Mouse (Mus musculus): ENCODE results near the gene Vamp2. TPM values are rescaled to one million over a fixed set of nuclear protein-coding genes. Genes with fewer than 3 reads are reported as not detected.

Vamp2 gene
- polyA plus RNA-seq, 1 experiment from 2014 or later: 98.1 TPM

DNA sequence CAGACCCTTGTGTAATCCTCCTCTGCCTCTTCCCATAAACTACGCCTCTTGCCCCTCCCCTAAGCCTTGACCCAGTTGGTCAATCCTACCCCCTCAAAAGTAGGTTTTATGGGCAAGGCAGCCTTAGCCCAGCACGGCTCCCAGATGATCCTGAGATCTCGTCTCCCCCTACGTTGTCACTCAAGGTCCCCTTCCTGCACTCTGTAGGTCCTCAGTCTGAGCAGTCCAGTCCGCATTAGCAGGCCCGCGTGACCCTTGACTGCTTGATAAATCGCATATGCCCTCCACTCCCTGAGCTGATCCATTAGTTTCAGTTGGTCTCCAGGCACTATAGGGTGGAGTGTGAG, 46.3 kb downstream of the Vamp2 start:
- Histone ChIP-seq H3K36me3 (ENCODE audit: control insufficient read depth, insufficient read depth, low read length) (no peaks in the 10 kb centered on the region), H3K4me1 (replicated peaks; ENCODE audit: control insufficient read depth, insufficient read depth, low read length) (no peaks in the 10 kb centered on the region), H3K9me3 (ENCODE audit: control insufficient read depth, low read length) (no peaks in the 10 kb centered on the region), H3K27ac (ENCODE audit: low read depth, low read length) (no peak overlapping the region), H3K4me3 (ENCODE audit: low read depth, low read length) (peak overlapping the region; percentile 35), H3K4me2 (replicated peaks; ENCODE audit: low read depth, low read length) (peak overlapping the region; percentile 66), H3K9ac (ENCODE audit: low read depth, low read length) (no peak overlapping the region; the same call in 1 of the 2 replicates), H3K27me3 (ENCODE audit: control insufficient read depth, insufficient read depth, low read length) (0 out of 2 replicates have a peak, but pooled peaks cover 2% of the 10 kb centered on the region)
- peak; percentile 4; the same call in 1 of the 2 replicates for ATAC-seq (ENCODE audit: low FRiP score)
- 24% methylated on average over 8 of the region's 8 CpGs for WGBS
- no peak for DNase-seq (ENCODE audit: low spot score)

DNA sequence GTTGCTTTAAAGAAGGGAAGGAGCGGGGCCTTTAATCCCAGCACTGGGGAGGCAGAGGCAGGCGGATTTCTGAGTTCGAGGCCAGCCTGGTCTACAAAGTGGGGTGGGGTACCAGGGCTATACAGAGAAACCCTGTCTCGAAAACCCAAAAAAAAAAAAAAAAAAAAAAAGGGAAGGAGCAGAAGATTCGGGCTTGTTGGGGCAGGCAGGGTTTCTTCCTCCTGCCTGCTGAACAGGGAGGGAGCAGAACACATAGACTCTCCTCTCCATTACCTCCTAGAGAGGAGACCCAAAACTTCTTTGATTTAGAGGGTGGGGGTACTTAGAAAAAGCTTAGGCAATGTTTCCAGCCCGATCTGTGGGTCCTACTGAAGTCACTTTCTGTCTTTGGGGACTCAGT, 47.1 kb downstream of the Vamp2 start:
- Histone ChIP-seq H3K36me3 (ENCODE audit: control insufficient read depth, insufficient read depth, low read length) (no peaks in the 10 kb centered on the region), H3K27me3 (ENCODE audit: control insufficient read depth, insufficient read depth, low read length) (0 out of 2 replicates have a peak, but pooled peaks cover 2% of the 10 kb centered on the region), H3K9ac (ENCODE audit: low read depth, low read length) (no peak overlapping the region), H3K9me3 (ENCODE audit: control insufficient read depth, low read length) (no peaks in the 10 kb centered on the region), H3K4me2 (replicated peaks; ENCODE audit: low read depth, low read length) (no peak overlapping the region), H3K4me3 (ENCODE audit: low read depth, low read length) (no peak overlapping the region), H3K27ac (ENCODE audit: low read depth, low read length) (no peak overlapping the region), H3K4me1 (replicated peaks; ENCODE audit: control insufficient read depth, insufficient read depth, low read length) (no peaks in the 10 kb centered on the region)
- ATAC-seq (ENCODE audit: low FRiP score) (no peak), DNase-seq (ENCODE audit: low spot score) (no peak)
- 87% methylated on average over 5 of the region's 6 CpGs for WGBS

Other genes with a start within 250 kb of the Vamp2 start
- 53.3 and 55.0 TPM in 2 replicates for gene Ndel1, start 216.6 kb upstream of the Vamp2 start, polyA plus RNA-seq (2014; fragmentation: Nextera tagmentation; extraction: Ambion mirVana)
- gene Rnf222, start 199.9 kb upstream of the Vamp2 start, polyA plus RNA-seq (2014; fragmentation: Nextera tagmentation; extraction: Ambion mirVana): not detected in 2 replicates
- gene Rpl26, start 186.9 kb upstream of the Vamp2 start, polyA plus RNA-seq (2014; fragmentation: Nextera tagmentation; extraction: Ambion mirVana): 839 and 854 TPM in 2 replicates
- 0.15 and 0.18 TPM in 2 replicates for gene Odf4, start 161.4 kb upstream of the Vamp2 start, polyA plus RNA-seq (2014; fragmentation: Nextera tagmentation; extraction: Ambion mirVana)
- 4.9 and 5.5 TPM in 2 replicates for gene Arhgef15, start 131.0 kb upstream of the Vamp2 start, polyA plus RNA-seq (2014; fragmentation: Nextera tagmentation; extraction: Ambion mirVana)
- 1.6 and 1.8 TPM in 2 replicates for gene Slc25a35, start 120.4 kb upstream of the Vamp2 start, polyA plus RNA-seq (2014; fragmentation: Nextera tagmentation; extraction: Ambion mirVana)
- 56.0 and 59.3 TPM in 2 replicates for gene Rangrf, start 113.3 kb upstream of the Vamp2 start, polyA plus RNA-seq (2014; fragmentation: Nextera tagmentation; extraction: Ambion mirVana)
- 31.5 and 31.8 TPM in 2 replicates for gene Pfas, start 80.0 kb upstream of the Vamp2 start, polyA plus RNA-seq (2014; fragmentation: Nextera tagmentation; extraction: Ambion mirVana)
- 48.7 and 59.5 TPM in 2 replicates for gene Ctc1, start 72.6 kb upstream of the Vamp2 start, polyA plus RNA-seq (2014; fragmentation: Nextera tagmentation; extraction: Ambion mirVana)
- 131 and 141 TPM in 2 replicates for gene Aurkb, start 42.8 kb upstream of the Vamp2 start, polyA plus RNA-seq (2014; fragmentation: Nextera tagmentation; extraction: Ambion mirVana)
- gene Borcs6, start 28.8 kb upstream of the Vamp2 start, polyA plus RNA-seq (2014; fragmentation: Nextera tagmentation; extraction: Ambion mirVana): 9.8 and 11.6 TPM in 2 replicates
- 52.4 and 54.6 TPM in 2 replicates for gene Tmem107, start 17.7 kb upstream of the Vamp2 start, polyA plus RNA-seq (2014; fragmentation: Nextera tagmentation; extraction: Ambion mirVana)
- 5.6 and 7.4 TPM in 2 replicates for gene Per1, start 6.7 kb downstream of the Vamp2 start, polyA plus RNA-seq (2014; fragmentation: Nextera tagmentation; extraction: Ambion mirVana)
- 0.19 and 0.29 TPM in 2 replicates for gene Hes7, start 31.9 kb downstream of the Vamp2 start, polyA plus RNA-seq (2014; fragmentation: Nextera tagmentation; extraction: Ambion mirVana)
- gene 9130213A22Rik, start 34.1 kb downstream of the Vamp2 start, polyA plus RNA-seq (2014; fragmentation: Nextera tagmentation; extraction: Ambion mirVana): 0.21 TPM in 1 of 2 replicates, not detected in the other
- gene Aloxe3, start 37.4 kb downstream of the Vamp2 start, polyA plus RNA-seq (2014; fragmentation: Nextera tagmentation; extraction: Ambion mirVana): 0.06 and 0.40 TPM in 2 replicates
- gene Alox12b, start 68.5 kb downstream of the Vamp2 start, polyA plus RNA-seq (2014; fragmentation: Nextera tagmentation; extraction: Ambion mirVana): 0.06 and 0.20 TPM in 2 replicates
- gene Alox8, start 109.4 kb downstream of the Vamp2 start, polyA plus RNA-seq (2014; fragmentation: Nextera tagmentation; extraction: Ambion mirVana): 0.04 TPM in 1 of 2 replicates, not detected in the other
- gene Gucy2e, start 148.5 kb downstream of the Vamp2 start, polyA plus RNA-seq (2014; fragmentation: Nextera tagmentation; extraction: Ambion mirVana): 0.07 TPM in 1 of 2 replicates, not detected in the other
- 17.2 and 17.9 TPM in 2 replicates for gene Cntrob, start 235.3 kb downstream of the Vamp2 start, polyA plus RNA-seq (2014; fragmentation: Nextera tagmentation; extraction: Ambion mirVana)
- gene Trappc1, start 235.5 kb downstream of the Vamp2 start, polyA plus RNA-seq (2014; fragmentation: Nextera tagmentation; extraction: Ambion mirVana): 209 and 215 TPM in 2 replicates
- gene Kcnab3, start 237.8 kb downstream of the Vamp2 start, polyA plus RNA-seq (2014; fragmentation: Nextera tagmentation; extraction: Ambion mirVana): 1.4 and 3.0 TPM in 2 replicates

Measured in hindbrain, embryonic 11.5 days (tissue).